Mouse (Mus musculus): ENCODE results near the gene Mepce. TPM values are rescaled to one million over a fixed set of nuclear protein-coding genes. Genes with fewer than 3 reads are reported as not detected.

Gene Mepce
- polyA plus RNA-seq, 1 experiment from 2014 or later = 13.7 TPM

DNA sequence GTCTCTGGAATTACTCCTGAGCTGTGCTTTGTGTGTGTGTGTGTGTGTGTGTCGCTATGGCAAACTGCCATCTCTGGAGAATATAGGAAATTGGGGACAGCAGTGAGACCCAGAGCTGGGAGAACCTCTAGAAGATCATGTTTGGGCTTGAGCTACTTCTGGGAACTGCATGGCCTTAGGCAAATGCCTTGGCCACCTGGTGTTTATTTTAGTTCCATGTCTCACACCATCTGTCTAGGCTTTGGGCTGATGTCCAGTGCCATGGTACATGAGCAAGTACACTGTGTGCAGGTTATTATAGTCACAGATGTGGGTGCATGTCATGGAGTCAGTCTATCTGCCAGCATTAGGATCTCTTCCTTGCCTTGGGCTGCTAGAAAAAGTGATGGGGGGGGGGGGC is 35.1 kb upstream of the Mepce start:
- DNase-seq (ENCODE audit: low spot score) (no peak), ATAC-seq (no peak)
- no peak for TF ChIP-seq CTCF (IDR thresholded peaks at IDR 0.05)
- TF ChIP-seq EP300 (IDR thresholded peaks at IDR 0.05) = no peak
- Histone ChIP-seq H3K9ac (replicated peaks; ENCODE audit: low read depth) (no peak overlapping the region), H3K9me3 (ENCODE audit: low read length) (no peaks in the 10 kb centered on the region), H3K4me3 (ENCODE audit: low read depth, low read length) (no peak overlapping the region), H3K27me3 (replicated peaks; ENCODE audit: insufficient read depth, low read length) (no peaks in the 10 kb centered on the region), H3K4me2 (replicated peaks; ENCODE audit: low read depth, low read length) (no peak overlapping the region), H3K27ac (ENCODE audit: low read length) (no peak overlapping the region), H3K36me3 (ENCODE audit: insufficient read depth, low read length) (no peaks in the 10 kb centered on the region), H3K4me1 (ENCODE audit: insufficient read depth, low read depth, low read length) (no peaks in the 10 kb centered on the region; the same call in 1 of the 2 replicates)
- WGBS = 82% methylated on average over 1 of the region's 1 CpGs

DNA sequence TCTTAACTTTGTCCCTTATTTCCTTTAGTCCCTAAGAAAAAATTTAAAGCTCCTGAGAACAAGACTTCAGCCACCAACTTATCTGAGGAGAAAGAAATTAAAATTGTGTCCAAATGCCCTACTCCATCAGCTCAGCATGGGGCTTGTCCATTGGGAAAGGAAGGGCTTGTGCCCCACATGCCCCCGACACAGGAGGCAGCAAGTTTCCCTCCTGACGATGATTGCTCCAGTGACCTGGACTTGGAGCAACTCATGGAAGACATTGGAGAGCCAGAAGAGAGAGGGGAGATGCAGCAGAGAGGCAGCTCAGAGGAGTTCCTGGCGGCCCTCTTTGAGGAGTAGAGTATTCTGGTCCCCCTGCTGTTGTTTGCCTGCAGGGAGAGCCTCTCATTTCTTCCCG is 34.7 kb upstream of the Mepce start:
- DNase-seq (ENCODE audit: low spot score) (no peak), ATAC-seq (no peak)
- Histone ChIP-seq H3K4me1 (ENCODE audit: insufficient read depth, low read depth, low read length) (no peaks in the 10 kb centered on the region; the same call in 1 of the 2 replicates), H3K9me3 (ENCODE audit: low read length) (no peaks in the 10 kb centered on the region), H3K27me3 (replicated peaks; ENCODE audit: insufficient read depth, low read length) (no peaks in the 10 kb centered on the region), H3K36me3 (ENCODE audit: insufficient read depth, low read length) (no peaks in the 10 kb centered on the region), H3K27ac (ENCODE audit: low read length) (no peak overlapping the region), H3K4me3 (ENCODE audit: low read depth, low read length) (no peak overlapping the region), H3K4me2 (replicated peaks; ENCODE audit: low read depth, low read length) (no peak overlapping the region), H3K9ac (replicated peaks; ENCODE audit: low read depth) (no peak overlapping the region)
- TF ChIP-seq EP300 (IDR thresholded peaks at IDR 0.05) = no peak
- TF ChIP-seq CTCF (IDR thresholded peaks at IDR 0.05) = no peak
- 74% methylated on average over 4 of the region's 4 CpGs for WGBS

DNA sequence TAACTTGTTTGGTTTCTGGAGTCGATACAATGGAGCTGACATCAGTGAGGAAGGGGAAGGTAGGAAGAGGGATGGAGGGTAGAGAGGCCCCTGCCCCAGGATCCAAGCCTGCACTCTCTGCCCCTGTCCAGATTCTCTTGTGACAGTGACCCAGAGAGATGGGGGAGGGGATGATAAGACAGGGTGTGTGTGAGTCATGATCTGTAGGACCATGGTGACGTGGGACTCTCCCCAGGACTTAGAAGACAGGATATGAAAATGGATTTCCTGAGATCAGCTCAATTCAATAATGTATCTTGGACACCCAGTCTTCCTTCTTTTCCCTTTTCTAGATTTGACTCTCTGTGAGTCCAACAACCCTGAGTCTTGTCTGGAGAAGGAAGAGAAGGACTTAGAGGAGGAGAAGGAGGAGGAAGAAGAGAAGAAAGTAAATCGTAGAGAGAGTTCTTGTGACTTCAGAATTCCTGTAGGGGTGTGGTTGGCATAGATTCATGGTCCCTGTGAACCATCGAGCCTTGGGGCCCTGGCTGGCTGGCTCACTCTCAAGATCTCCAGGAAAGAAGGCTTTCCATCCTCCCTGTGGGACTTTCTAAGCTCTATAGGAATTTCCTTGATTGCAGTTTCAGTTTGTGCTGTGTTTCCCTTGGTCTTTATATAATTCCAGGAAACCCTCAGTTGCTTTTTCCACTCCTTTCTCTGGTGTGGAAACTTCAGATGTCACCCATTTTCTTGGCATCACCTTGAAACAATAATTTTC is 30.2 kb upstream of the Mepce start:
- peak; percentile 48 for DNase-seq (ENCODE audit: low spot score)
- no peak overlapping the region for H3K27ac ChIP-seq (ENCODE audit: low read length)

DNA sequence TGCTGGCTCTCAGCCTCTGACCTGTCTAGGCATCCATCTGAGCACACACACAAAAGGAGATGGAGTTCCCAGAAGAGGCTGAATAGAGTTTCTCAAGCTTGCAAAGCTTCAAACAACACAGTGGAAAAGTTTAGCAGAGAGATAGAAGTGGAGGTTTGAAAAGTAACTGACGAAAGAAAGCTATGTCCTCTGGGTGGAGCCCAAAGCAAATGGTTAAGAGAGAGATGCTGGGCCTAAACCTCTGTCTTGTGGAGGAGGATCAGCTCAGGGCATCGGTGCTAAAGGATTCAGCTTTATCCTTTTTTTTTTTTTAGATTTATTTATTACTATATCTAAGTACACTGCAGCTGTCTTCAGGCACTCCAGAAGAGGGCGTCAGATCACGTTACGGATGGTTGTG is 20.9 kb upstream of the Mepce start:
- no peak overlapping the region for H3K4me2 ChIP-seq (replicated peaks; ENCODE audit: low read depth, low read length)
- ATAC-seq (no peak), DNase-seq (ENCODE audit: low spot score) (no peak)
- no peaks in the 10 kb centered on the region for H3K27me3 ChIP-seq (replicated peaks; ENCODE audit: insufficient read depth, low read length)
- H3K9ac ChIP-seq (replicated peaks; ENCODE audit: low read depth) = no peak overlapping the region
- TF ChIP-seq CTCF (IDR thresholded peaks at IDR 0.05) = no peak
- no peak for TF ChIP-seq EP300 (IDR thresholded peaks at IDR 0.05)
- H3K4me1 ChIP-seq (ENCODE audit: insufficient read depth, low read depth, low read length) = no peaks in the 10 kb centered on the region
- no peaks in the 10 kb centered on the region for H3K9me3 ChIP-seq (ENCODE audit: low read length)
- H3K4me3 ChIP-seq (ENCODE audit: low read depth, low read length) = no peak overlapping the region
- H3K27ac ChIP-seq (ENCODE audit: low read length) = no peak overlapping the region
- 89% methylated on average over 5 of the region's 5 CpGs for WGBS
- H3K36me3 ChIP-seq (ENCODE audit: insufficient read depth, low read length) = no peaks in the 10 kb centered on the region

More for the DNA sequence above, 30.2 kb upstream of the Mepce start:
- no peaks in the 10 kb centered on the region for H3K36me3 ChIP-seq (ENCODE audit: insufficient read depth, low read length)
- no peak overlapping the region for H3K9ac ChIP-seq (replicated peaks; ENCODE audit: low read depth)
- no peaks in the 10 kb centered on the region; the same call in 1 of the 2 replicates for H3K4me1 ChIP-seq (ENCODE audit: insufficient read depth, low read depth, low read length)
- no peak overlapping the region for H3K4me2 ChIP-seq (replicated peaks; ENCODE audit: low read depth, low read length)
- 34% methylated on average over 4 of the region's 4 CpGs for WGBS
- TF ChIP-seq EP300 (IDR thresholded peaks at IDR 0.05) = no peak
- TF ChIP-seq CTCF (IDR thresholded peaks at IDR 0.05) = no peak
- no peaks in the 10 kb centered on the region for H3K9me3 ChIP-seq (ENCODE audit: low read length)
- H3K4me3 ChIP-seq (ENCODE audit: low read depth, low read length) = no peak overlapping the region
- no peaks in the 10 kb centered on the region for H3K27me3 ChIP-seq (replicated peaks; ENCODE audit: insufficient read depth, low read length)
- peak; percentile 43 for ATAC-seq

DNA sequence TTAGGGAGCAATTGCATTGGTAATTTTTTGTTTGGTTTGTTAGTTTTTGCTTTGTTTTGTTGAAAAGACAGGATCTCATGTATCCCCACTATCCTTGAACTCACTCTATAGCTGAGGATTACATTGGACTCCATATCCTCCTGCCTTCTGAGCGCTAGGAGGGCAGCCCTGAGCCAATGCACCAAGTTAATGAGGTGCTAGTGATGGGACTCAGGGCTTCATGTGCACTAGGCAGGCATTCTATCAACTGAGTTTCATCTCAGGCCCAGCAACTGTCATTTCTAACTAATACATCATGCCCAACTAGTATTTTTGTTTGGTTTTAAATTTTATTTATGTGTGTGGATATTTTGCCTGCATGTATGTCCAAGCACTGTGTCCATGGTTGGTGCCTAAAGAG is 18.7 kb upstream of the Mepce start:
- Histone ChIP-seq H3K27me3 (replicated peaks; ENCODE audit: insufficient read depth, low read length) (no peaks in the 10 kb centered on the region), H3K9me3 (ENCODE audit: low read length) (no peaks in the 10 kb centered on the region), H3K4me3 (ENCODE audit: low read depth, low read length) (no peak overlapping the region), H3K4me1 (ENCODE audit: insufficient read depth, low read depth, low read length) (no peaks in the 10 kb centered on the region), H3K36me3 (ENCODE audit: insufficient read depth, low read length) (no peaks in the 10 kb centered on the region), H3K9ac (replicated peaks; ENCODE audit: low read depth) (no peak overlapping the region), H3K27ac (ENCODE audit: low read length) (no peak overlapping the region), H3K4me2 (replicated peaks; ENCODE audit: low read depth, low read length) (no peak overlapping the region)
- WGBS = 56% methylated on average over 1 of the region's 1 CpGs
- ATAC-seq = no peak
- TF ChIP-seq CTCF (IDR thresholded peaks at IDR 0.05) (no peak), EP300 (IDR thresholded peaks at IDR 0.05) (no peak)
- no peak for DNase-seq (ENCODE audit: low spot score)

DNA sequence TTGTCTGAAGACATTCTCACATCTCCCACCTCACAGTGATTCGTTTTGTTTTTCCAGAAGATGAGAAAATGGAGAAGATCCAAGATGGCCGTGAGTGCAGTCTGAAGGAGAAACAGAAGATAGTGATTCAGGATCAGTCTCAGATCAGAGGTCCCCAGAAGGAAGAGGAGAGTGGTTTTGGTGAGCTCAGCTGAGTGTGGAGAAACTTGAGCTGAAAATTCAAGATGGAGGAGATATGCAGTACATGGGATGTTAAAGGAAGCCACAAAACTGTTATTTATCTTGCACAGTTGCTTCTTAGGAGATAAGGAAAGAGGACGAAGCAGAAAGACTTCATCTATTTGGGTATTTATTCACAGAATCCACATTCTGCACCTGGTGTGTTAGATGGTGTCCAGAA is 13.5 kb upstream of the Mepce start:
- DNase-seq (ENCODE audit: low spot score) (no peak), ATAC-seq (no peak)
- no peaks in the 10 kb centered on the region for H3K36me3 ChIP-seq (ENCODE audit: insufficient read depth, low read length)
- H3K9ac ChIP-seq (replicated peaks; ENCODE audit: low read depth) = no peak overlapping the region
- no peak overlapping the region for H3K4me2 ChIP-seq (replicated peaks; ENCODE audit: low read depth, low read length)
- no peaks in the 10 kb centered on the region for H3K27me3 ChIP-seq (replicated peaks; ENCODE audit: insufficient read depth, low read length)
- WGBS = 79% methylated on average over 3 of the region's 3 CpGs
- H3K9me3 ChIP-seq (ENCODE audit: low read length) = no peaks in the 10 kb centered on the region
- no peak overlapping the region for H3K27ac ChIP-seq (ENCODE audit: low read length)
- no peak for TF ChIP-seq CTCF (IDR thresholded peaks at IDR 0.05)
- TF ChIP-seq EP300 (IDR thresholded peaks at IDR 0.05) = no peak
- no peaks in the 10 kb centered on the region for H3K4me1 ChIP-seq (ENCODE audit: insufficient read depth, low read depth, low read length)
- H3K4me3 ChIP-seq (ENCODE audit: low read depth, low read length) = no peak overlapping the region

Data from lung, postnatal 0 days (tissue).